Mouse (Mus musculus) lung, embryonic 15.5 days (tissue): Measurements from ENCODE around the gene Lpp. TPM values are rescaled to one million over a fixed set of nuclear protein-coding genes. Genes with fewer than 3 reads are reported as not detected.

Experiments used
- ATAC-seq: fragments of 200-750 bp; cut with Nextera tagmentation; 2 replicates; pipeline ENCODE4 v1.8.0; 2017; ENCODE audit warnings: moderate number of reproducible peaks, borderline replicate concordance; ENCODE audit not compliant: low FRiP score, low TSS enrichment; ENCODE audit errors: extremely low read depth
- H3K27ac ChIP-seq: fragments of 300-500 bp; sonication (generic); 2 replicates; pipeline ENCODE4 v1.5.1; 2015; ENCODE audit warnings: moderate library complexity, mild to moderate bottlenecking, inconsistent platforms
- H3K27me3 ChIP-seq: fragments of 300-500 bp; sonication (generic); 2 replicates; pipeline ENCODE4 v1.6.1; 2015; ENCODE audit warnings: inconsistent platforms
- H3K36me3 ChIP-seq: fragments of 300-500 bp; sonication (generic); 2 replicates; pipeline ENCODE4 v1.6.1; 2015; ENCODE audit warnings: inconsistent platforms
- H3K4me1 ChIP-seq: fragments of 300-500 bp; sonication (generic); 2 replicates; pipeline ENCODE4 v1.6.1; 2015; ENCODE audit warnings: inconsistent platforms
- H3K4me2 ChIP-seq: fragments of 300-500 bp; sonication (generic); 2 replicates; pipeline ENCODE4 v1.6.1; 2015; ENCODE audit warnings: inconsistent platforms, mild to moderate bottlenecking, moderate library complexity
- H3K4me3 ChIP-seq: fragments of 300-500 bp; sonication (generic); 2 replicates; pipeline ENCODE4 v1.5.1; 2015; ENCODE audit warnings: mild to moderate bottlenecking, inconsistent platforms
- H3K9ac ChIP-seq: fragments of 300-500 bp; sonication (generic); 2 replicates; pipeline ENCODE4 v1.6.1; 2015; ENCODE audit warnings: inconsistent platforms
- H3K9me3 ChIP-seq: fragments of 300-500 bp; sonication (generic); 2 replicates; pipeline ENCODE4 v1.6.1; 2016; ENCODE audit warnings: inconsistent platforms
- WGBS: fragments of 180-500 bp; shearing (Covaris S2); methylation state at CpG from one replicate; pipeline ENCODE4 v1.1.7; 2015; 5-methylcytosine and 5-hydroxymethylcytosine counted together
- polyA plus RNA-seq: library from polyadenylated mRNA; unstranded; fragments of >200 nt; fragmentation: Nextera tagmentation; extraction: Ambion mirVana; gene quantifications from 2 replicates; pipeline ENCODE4 v1.2.1, GENCODE M21; 2015

Gene Lpp
- polyA plus RNA-seq, 1 experiment from 2014 or later = 65.4 TPM

DNA sequence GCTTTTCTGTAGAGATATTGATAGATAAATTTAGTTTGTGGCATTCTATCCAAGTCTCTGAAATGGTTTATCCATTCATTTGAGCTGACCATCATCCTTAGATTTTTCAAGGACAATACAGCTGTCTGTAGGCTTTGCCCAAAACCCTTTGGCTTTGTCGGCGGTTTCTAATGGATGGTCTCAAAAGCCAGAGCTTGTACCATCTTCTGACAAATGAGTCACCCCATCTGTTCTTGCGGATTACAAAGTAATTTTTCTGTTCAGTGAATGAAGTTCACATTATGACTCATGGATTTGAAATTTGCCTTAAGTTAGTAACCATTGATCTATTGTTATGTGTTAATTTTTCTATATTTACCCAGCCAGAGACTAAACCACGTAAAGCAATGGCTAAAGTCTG, 301.8 kb downstream of the Lpp start:
- no peak overlapping the region for H3K27ac ChIP-seq
- no peaks in the 10 kb centered on the region for H3K27me3 ChIP-seq
- H3K36me3 ChIP-seq = no peaks in the 10 kb centered on the region
- no peaks in the 10 kb centered on the region for H3K9me3 ChIP-seq
- H3K9ac ChIP-seq = no peak overlapping the region
- 89% methylated on average over 4 of the region's 4 CpGs for WGBS
- no peaks in the 10 kb centered on the region for H3K4me1 ChIP-seq
- no peak overlapping the region for H3K4me3 ChIP-seq
- no peak overlapping the region for H3K4me2 ChIP-seq
- no peak for ATAC-seq

DNA sequence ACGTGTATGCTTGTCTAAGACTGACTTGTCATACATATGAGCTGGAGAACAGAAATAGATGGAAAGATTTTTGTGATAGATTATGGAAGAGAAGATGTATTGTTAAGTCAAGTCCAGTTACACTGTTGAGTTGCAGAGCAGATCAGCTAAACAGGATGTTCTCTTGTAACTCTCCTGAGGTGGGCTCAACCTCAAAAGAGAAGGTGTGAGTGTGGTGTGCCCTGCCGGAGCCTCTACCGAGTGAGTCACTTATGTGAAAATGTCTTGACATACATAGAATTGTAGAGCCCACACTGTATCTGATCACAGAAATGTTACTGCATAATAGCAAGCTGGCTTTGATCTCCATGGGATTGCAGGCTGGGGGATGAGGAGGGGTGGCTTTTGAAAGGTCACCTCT, 310.9 kb downstream of the Lpp start:
- WGBS = 84% methylated on average over 3 of the region's 3 CpGs
- Histone ChIP-seq H3K9ac (no peak overlapping the region), H3K9me3 (no peaks in the 10 kb centered on the region), H3K27ac (no peak overlapping the region), H3K4me3 (no peak overlapping the region), H3K4me1 (no peaks in the 10 kb centered on the region), H3K36me3 (no peaks in the 10 kb centered on the region), H3K4me2 (no peak overlapping the region), H3K27me3 (no peaks in the 10 kb centered on the region)
- no peak for ATAC-seq

DNA sequence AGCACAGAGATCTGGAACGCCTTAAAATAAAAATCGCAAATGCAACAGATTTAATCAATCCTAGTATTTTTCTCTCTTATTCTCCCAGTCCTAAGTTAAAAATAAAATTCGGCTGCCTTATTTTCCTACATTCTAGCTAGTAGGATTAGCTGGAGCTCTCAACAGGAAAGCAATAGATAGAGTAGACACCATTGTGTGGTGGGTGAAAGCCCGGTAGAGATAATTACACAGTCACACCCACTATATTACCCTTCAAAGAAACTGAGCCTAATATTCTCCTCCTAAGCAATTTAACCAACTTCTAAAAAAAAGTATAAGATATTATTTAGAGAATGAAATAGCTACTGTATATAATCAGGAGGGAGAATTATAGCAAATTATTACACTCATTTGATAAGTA, 330.3 kb downstream of the Lpp start:
- H3K9ac ChIP-seq = no peak overlapping the region

DNA sequence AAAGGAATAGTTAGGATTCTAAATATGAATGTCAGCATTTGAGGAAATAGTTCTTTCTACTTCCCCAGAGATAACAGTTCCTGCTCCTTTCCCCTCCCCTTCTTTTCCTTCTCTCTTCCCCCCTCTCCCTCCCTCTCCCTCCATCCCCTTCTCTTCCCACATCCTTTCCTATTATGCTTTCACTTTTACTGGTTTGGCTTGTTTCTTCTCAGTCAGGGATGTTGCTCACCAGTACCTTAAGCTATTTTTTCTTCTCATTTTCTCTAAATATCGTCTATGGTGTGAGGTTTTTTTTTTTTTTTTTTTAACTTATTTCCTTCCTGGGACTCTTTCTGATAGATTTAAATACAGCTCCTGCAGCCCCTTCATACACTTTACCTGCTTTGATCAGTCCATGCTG, 339.4 kb downstream of the Lpp start:
- Histone ChIP-seq H3K4me3 (no peak overlapping the region), H3K27me3 (no peaks in the 10 kb centered on the region), H3K27ac (no peak overlapping the region), H3K4me2 (no peak overlapping the region), H3K9me3 (no peaks in the 10 kb centered on the region), H3K4me1 (peaks cover 8% of the 10 kb centered on the region; the same call in 1 of the 2 replicates), H3K36me3 (no peaks in the 10 kb centered on the region), H3K9ac (no peak overlapping the region)
- no peak for ATAC-seq
- WGBS = 46% methylated on average over 1 of the region's 1 CpGs

More for the DNA sequence above, 330.3 kb downstream of the Lpp start:
- WGBS = 89% methylated on average over 4 of the region's 4 CpGs
- Histone ChIP-seq H3K9me3 (no peaks in the 10 kb centered on the region), H3K4me3 (no peak overlapping the region), H3K27ac (no peak overlapping the region), H3K4me2 (no peak overlapping the region), H3K36me3 (no peaks in the 10 kb centered on the region), H3K4me1 (no peaks in the 10 kb centered on the region), H3K27me3 (no peaks in the 10 kb centered on the region)
- ATAC-seq = no peak

DNA sequence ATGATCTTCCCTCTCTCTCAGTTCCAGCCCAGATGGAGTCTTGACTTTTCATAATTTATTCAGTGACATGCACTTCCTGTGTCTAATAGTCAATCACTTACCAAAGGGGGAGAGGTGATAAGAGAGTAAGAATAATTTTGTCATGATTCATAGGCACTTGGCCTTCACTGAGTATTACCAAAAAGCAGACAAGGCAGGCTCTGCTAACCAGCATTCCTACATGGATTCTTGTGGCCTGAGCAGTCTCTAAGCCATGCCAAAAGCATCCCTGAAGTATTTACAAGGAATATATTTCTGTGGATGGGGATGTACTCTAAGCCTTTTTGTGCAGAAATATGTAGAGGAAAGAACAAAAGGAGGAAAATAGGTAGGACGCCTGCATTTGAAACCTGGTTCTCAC, 340.0 kb downstream of the Lpp start:
- Histone ChIP-seq H3K4me3 (no peak overlapping the region), H3K4me1 (peaks cover 12% of the 10 kb centered on the region; the same call in 1 of the 2 replicates), H3K27me3 (no peaks in the 10 kb centered on the region), H3K4me2 (no peak overlapping the region), H3K36me3 (no peaks in the 10 kb centered on the region), H3K9me3 (no peaks in the 10 kb centered on the region), H3K27ac (no peak overlapping the region), H3K9ac (no peak overlapping the region)
- no peak for ATAC-seq
- WGBS = 72% methylated on average over 1 of the region's 1 CpGs

DNA sequence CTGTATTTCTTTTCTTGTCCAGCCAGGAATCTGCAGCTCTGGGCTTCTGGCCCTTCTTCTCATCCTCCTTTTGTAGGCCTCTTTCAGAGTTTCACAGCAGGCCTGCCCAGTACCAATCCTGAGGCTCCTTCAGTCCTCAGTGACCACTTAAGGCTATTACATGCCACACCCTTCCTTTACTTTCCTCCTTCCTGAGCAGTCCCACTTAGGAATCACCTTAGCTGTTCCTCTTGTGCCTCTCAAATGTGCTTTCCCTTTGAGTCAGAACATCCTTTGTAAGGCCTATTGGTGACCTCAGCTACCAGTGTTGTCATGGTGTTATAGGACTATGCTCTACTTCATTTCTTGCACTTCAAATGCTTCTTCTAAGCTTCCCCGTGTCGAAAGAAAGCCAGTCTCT, 342.4 kb downstream of the Lpp start:
- H3K36me3 ChIP-seq = no peaks in the 10 kb centered on the region
- H3K9me3 ChIP-seq = no peaks in the 10 kb centered on the region
- H3K4me1 ChIP-seq = peaks cover 12% of the 10 kb centered on the region; the same call in 1 of the 2 replicates
- no peak overlapping the region for H3K4me2 ChIP-seq
- no peaks in the 10 kb centered on the region for H3K27me3 ChIP-seq
- H3K27ac ChIP-seq = no peak overlapping the region
- no peak for ATAC-seq
- WGBS = 73% methylated on average over 2 of the region's 2 CpGs
- H3K9ac ChIP-seq = no peak overlapping the region
- H3K4me3 ChIP-seq = no peak overlapping the region

DNA sequence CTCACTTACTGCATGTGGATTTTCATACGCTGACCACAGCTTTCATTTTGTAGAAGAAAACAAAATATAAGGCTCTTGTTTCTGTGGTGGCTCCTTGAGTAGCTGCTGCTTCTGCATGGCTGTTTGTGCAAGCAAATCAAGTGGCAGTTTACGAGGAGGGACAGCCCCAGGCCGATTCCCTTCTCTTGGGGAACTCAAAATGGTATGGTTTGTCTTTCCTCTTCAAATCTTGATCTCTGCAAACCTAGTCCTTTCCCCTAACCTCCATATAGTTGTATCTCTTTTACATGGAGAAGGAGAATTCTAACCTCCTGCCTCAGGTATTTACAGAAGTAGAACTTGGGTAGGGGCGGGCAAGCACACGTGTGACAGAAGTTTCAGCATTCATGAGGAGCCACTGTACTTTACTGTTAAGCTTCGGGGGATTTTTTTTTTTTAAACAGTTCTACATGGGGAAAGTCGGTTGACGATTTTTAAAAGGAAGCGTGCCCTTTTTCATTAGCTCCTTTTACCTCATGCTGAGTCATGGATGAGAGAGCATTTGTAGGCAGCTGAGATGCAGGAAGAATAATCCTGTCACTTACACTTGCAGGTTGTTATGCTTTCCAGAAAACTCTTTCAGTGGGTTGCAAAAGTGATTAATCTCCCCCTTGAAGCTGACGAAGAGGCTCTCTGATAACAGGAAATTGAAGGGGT, 344.2 kb downstream of the Lpp start:
- no peak overlapping the region for H3K4me2 ChIP-seq
- H3K27me3 ChIP-seq = no peaks in the 10 kb centered on the region
- WGBS = 45% methylated on average over 10 of the region's 10 CpGs
- no peaks in the 10 kb centered on the region for H3K9me3 ChIP-seq
- no peak overlapping the region for H3K9ac ChIP-seq
- H3K4me3 ChIP-seq = no peak overlapping the region
- H3K36me3 ChIP-seq = no peaks in the 10 kb centered on the region
- H3K27ac ChIP-seq = no peak overlapping the region
- ATAC-seq = no peak
- peaks cover 12% of the 10 kb centered on the region; the same call in 1 of the 2 replicates for H3K4me1 ChIP-seq

DNA sequence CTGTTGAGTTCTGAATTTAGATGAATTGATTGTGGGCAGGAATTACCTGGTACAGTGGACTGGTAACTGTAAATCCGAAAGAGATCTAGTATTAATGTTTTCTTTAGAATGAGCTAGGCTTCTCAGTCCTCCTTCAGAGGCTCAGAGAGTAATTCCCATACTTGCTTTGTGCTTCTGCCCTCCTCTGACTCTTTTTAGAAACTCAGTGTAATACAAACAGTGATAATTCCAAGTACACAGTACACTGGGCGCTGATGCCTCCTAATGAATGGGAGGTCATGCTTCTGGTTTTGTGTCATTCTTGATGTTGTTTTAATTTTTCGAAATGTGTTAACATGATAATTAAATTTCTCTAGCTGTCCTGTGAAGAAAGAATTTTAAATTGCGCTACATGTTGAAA, 347.4 kb downstream of the Lpp start:
- no peak overlapping the region for H3K27ac ChIP-seq
- H3K4me2 ChIP-seq = no peak overlapping the region
- H3K9me3 ChIP-seq = no peaks in the 10 kb centered on the region
- no peak overlapping the region for H3K4me3 ChIP-seq
- H3K4me1 ChIP-seq = peaks cover 10% of the 10 kb centered on the region; the same call in 1 of the 2 replicates
- no peak for ATAC-seq
- no peak overlapping the region for H3K9ac ChIP-seq
- no peaks in the 10 kb centered on the region for H3K36me3 ChIP-seq
- WGBS = 82% methylated on average over 4 of the region's 4 CpGs
- H3K27me3 ChIP-seq = no peaks in the 10 kb centered on the region

DNA sequence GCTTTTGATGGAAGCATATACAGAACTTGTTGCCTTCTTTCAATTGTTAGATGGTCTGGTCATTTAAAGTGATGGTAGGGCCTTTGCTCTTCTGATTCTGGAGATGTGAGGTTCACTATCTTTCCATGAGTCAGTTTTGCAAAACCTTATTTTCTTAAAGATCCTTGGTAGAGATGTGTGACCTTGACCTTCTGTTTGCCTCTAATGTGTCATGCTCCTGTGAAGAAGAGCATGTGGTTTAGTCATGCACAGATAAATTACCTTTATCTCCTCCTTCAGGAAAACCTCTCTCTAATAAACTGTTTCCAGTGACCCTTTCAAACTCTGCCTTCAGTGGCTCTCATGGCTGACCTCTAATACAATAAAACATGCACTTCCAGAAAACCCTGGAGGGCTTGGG, 356.5 kb downstream of the Lpp start:
- Histone ChIP-seq H3K9ac (no peak overlapping the region), H3K4me1 (no peaks in the 10 kb centered on the region), H3K9me3 (no peaks in the 10 kb centered on the region), H3K36me3 (no peaks in the 10 kb centered on the region), H3K27ac (no peak overlapping the region), H3K27me3 (no peaks in the 10 kb centered on the region), H3K4me3 (no peak overlapping the region), H3K4me2 (no peak overlapping the region)
- no peak for ATAC-seq

DNA sequence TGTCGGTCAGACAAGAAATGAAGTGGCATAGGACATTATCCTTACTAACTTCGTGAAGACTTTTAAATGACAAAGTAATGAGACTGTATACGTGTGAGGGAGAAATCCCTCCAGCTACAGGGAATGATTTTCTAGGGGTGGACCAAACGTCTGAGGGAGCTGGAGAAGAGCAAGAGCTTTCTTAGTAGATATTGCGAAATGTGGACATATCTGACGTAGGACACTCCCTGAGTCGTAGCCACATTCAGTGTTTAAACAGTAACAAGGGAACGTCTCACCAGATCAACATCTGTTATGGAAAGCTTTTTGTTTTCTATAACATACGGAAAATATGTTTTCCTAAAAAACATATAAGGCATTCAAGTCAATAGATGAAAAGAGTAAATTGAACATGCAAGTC, 362.8 kb downstream of the Lpp start:
- 64% methylated on average over 9 of the region's 9 CpGs for WGBS
- no peak overlapping the region for H3K9ac ChIP-seq
- H3K4me1 ChIP-seq = no peaks in the 10 kb centered on the region
- H3K36me3 ChIP-seq = no peaks in the 10 kb centered on the region
- no peaks in the 10 kb centered on the region for H3K27me3 ChIP-seq
- no peak overlapping the region for H3K4me3 ChIP-seq
- H3K4me2 ChIP-seq = no peak overlapping the region
- no peak overlapping the region for H3K27ac ChIP-seq
- ATAC-seq = no peak
- H3K9me3 ChIP-seq = no peaks in the 10 kb centered on the region

DNA sequence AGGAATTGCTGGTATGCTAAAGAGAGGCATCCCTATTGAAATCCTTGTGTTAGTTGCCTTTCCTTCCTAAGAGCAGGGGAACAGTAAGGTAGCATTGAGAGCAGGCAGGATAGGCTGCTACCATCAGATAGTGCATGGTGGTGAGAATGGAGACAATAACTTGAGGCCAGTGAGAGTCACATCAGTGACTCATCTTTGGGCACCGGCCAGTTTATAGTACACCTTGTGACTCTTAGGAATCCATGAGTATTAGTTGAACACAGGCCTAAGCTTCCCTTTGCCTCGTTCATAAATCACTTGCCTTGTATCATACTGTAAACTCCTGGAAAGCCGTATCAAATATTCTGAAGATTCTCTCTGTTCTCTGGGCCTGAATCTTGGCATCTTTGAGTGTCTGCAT, 372.7 kb downstream of the Lpp start:
- Histone ChIP-seq H3K9ac (no peak overlapping the region), H3K4me1 (no peaks in the 10 kb centered on the region), H3K36me3 (peaks cover 8% of the 10 kb centered on the region; the same call in 1 of the 2 replicates), H3K9me3 (no peaks in the 10 kb centered on the region), H3K27me3 (no peaks in the 10 kb centered on the region), H3K4me3 (no peak overlapping the region), H3K4me2 (no peak overlapping the region), H3K27ac (no peak overlapping the region)
- no peak for ATAC-seq
- 82% methylated on average over 3 of the region's 3 CpGs for WGBS

DNA sequence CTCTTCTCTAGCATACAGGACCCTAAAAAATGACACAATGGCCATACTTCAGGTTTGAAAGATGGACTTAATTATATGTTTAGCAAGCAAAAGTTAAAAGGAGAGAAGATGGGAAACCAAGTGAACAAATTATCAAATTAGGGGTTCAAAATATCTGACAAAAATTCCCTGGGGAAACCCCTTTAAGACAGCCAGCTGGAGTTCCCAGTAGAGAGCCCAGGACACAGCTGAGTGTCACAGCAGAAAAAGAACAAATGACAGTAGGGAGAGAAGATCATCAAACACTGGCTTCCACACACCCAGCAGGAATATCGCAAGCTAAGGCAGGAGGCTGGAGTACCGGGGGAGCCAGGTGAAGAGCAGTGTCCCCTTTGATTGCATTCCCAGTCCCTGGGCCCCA, 373.3 kb downstream of the Lpp start:
- H3K4me1 ChIP-seq = no peaks in the 10 kb centered on the region
- no peak overlapping the region for H3K9ac ChIP-seq
- no peaks in the 10 kb centered on the region for H3K9me3 ChIP-seq
- 83% methylated on average over 2 of the region's 2 CpGs for WGBS
- no peak overlapping the region for H3K4me2 ChIP-seq
- no peak overlapping the region for H3K27ac ChIP-seq
- H3K4me3 ChIP-seq = no peak overlapping the region
- no peak for ATAC-seq
- no peaks in the 10 kb centered on the region for H3K27me3 ChIP-seq
- peaks cover 7% of the 10 kb centered on the region; the same call in 1 of the 2 replicates for H3K36me3 ChIP-seq

DNA sequence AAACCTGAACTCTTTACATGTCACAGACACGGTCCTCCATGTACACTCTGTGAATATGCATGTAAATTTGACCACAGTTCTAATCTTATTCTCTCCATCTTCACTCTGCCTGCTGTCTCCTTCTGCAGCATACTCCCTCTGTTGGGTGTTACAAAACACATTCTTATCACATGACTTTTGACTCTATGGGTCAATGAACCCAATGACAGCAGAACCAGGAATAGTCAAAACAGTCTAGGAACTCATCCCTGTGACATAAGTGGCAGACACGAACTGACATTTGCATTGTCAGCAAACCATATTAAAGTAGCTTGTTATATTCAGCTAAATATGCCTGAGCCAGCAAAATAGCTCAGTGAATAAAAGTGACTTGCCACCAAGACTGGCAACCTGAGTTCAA, 383.7 kb downstream of the Lpp start:
- H3K4me3 ChIP-seq = no peak overlapping the region
- no peaks in the 10 kb centered on the region for H3K4me1 ChIP-seq
- 68% methylated on average over 2 of the region's 2 CpGs for WGBS
- H3K9me3 ChIP-seq = no peaks in the 10 kb centered on the region
- H3K9ac ChIP-seq = no peak overlapping the region
- no peaks in the 10 kb centered on the region for H3K27me3 ChIP-seq
- no peak overlapping the region for H3K4me2 ChIP-seq
- H3K27ac ChIP-seq = no peak overlapping the region
- H3K36me3 ChIP-seq = no peaks in the 10 kb centered on the region
- no peak for ATAC-seq
